Mouse (Mus musculus): ENCODE results near the gene Teddm2.

- no peak for TF ChIP-seq EP300 (IDR thresholded peaks at IDR 0.05; ENCODE audit: low read depth)
- no peak for TF ChIP-seq CTCF (IDR thresholded peaks at IDR 0.05; ENCODE audit: low read depth)
Observed at GRCm38 (mm10) chr1:153802691-153803090, 97.3 kb downstream of the Teddm2 start.

All from heart, postnatal 0 days (tissue).